Mouse (Mus musculus) T-helper 1 cell (primary cell): ENCODE measurements at regions not wholly inside any gene's neighbourhood (a gene's known extent, or its start where the extent isn't known, plus 50 kb on each side); places are given as distances from the start of the nearest gene placed in this dataset.
"Not testable (repeated sequence)": the region's sequence is repeated elsewhere in the genome, so short reads cannot be mapped to it uniquely, and the experiment has no call there.

Experiments used
- in situ Hi-C: fragments of 300-600 bp; cut with MboI, MseI; formaldehyde crosslinking; loops from one replicate; pipeline ENCODE4 v1.15.1; 2025; ENCODE audit warnings: high pct_unique_total_duplicates

- in situ Hi-C loops = no loop called here
Observed at GRCm38 (mm10) chr10:99320797-99321196, 57.8 kb downstream of the Dusp6 start.

GRCm38 (mm10) chr10:99323358-99323757 is 60.3 kb downstream of the Dusp6 start:
- in situ Hi-C loops = no loop called here

DNA sequence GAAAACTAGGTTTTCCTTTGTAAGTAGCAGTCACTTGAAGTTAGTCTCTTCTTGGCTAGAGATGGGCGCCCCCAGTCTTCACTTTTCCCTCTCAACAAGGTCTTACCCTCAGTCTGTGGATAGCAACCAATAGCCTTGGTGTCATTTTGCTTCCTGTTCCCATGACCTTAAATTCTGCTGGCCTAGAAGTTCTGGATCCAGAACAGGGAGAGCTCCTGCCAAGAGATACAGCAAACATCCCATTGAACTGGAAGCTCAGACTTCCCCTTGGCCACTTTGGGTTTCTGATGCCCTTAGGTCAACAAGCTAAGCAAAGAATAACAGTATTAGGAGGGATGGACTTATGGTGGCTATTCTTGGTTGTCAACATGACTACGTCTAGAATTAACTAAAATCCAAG is 64.5 kb downstream of the Dusp6 start:
- in situ Hi-C loops = no loop called here

- in situ Hi-C loops = no loop called here
Observed at GRCm38 (mm10) chr10:99328568-99328967, 65.5 kb downstream of the Dusp6 start.

DNA sequence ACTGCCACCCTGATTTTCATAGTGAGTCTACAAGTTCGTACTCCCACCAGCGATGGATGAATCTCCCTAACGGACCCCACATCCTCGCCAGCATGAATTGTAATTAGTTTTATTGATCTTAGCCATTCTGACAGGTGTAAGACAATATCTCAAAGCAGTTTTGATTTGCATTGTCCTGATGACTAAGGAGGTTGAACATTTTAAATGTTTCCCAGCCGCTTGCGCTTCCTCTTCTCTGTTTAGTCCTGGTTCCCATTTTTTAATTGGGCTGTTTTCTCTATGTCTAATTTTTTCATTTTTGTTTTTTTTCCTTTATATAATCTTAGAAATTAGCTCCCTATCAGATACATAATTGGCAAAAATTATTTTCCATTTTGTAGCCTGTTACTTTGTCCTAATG is 66.4 kb downstream of the Dusp6 start:
- in situ Hi-C loops = no loop called here

GRCm38 (mm10) chr10:99330519-99330918 is 67.5 kb downstream of the Dusp6 start:
- in situ Hi-C loops = no loop called here

DNA sequence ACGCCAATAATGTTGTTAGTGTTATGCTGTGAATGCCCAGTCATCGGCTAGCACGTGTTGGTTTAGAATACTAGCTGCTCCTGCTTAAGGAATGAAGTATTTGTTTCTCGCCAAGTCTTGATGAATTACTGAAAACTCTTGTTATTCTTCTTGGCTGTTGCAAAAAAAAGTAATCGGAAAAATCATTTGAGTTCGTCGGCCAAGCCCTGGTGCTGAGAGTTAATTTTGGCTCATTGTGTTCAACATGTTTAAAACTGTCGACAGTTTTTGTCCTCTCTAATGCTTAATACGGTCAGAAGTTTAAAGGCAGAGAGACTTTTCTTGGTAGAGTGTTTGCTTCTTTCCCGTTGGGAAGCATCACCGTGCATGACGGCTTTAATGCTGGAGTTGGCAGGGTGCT is 68.8 kb downstream of the Dusp6 start:
- in situ Hi-C loops = no loop called here

- in situ Hi-C loops = no loop called here
Observed at GRCm38 (mm10) chr10:99333831-99334230, 70.8 kb downstream of the Dusp6 start.

- in situ Hi-C loops = no loop called here
Observed at GRCm38 (mm10) chr10:99336091-99336490, 73.1 kb downstream of the Dusp6 start.

DNA sequence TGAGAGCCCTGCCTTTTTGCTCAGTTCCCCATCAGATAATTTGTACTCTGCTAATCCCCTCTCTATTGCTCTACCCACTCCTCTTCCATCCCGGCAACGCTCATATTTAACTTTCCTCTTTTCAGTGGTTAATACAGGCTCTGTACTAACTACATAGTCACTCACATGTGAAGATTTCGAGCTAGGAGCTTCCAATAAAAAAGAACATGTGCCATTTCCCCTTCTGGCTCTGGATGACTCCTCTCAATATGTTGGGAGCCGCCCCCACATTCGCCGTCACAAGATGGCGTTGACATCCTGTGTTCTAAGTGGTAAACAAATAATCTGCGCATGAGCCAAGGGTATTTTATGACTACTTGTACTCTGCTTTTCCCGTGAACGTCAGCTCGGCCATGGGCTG is 75.8 kb downstream of the Dusp6 start:
- in situ Hi-C loops = not testable (repeated sequence)

- in situ Hi-C loops = not testable (repeated sequence)
Observed at GRCm38 (mm10) chr10:99339291-99339912, 76.4 kb downstream of the Dusp6 start.

DNA sequence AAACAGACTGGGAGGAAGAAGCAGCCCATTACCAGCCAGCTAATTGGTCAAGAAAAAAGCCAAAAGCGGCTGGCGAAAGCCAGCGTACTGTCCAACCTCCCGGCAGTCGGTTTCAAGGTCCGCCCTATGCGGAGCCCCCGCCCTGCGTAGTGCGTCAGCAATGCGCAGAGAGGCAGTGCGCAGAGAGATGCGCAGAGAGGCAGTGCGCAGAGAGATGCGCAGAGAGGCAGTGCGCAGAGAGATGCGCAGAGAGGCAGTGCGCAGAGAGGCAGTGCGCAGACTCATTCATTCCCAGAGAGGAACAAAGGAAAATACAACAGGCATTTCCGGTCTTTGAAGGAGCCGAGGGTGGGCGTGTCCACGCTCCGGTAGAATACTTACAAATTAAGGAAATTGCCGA is 77.0 kb downstream of the Dusp6 start:
- in situ Hi-C loops = not testable (repeated sequence)

GRCm38 (mm10) chr10:99349125-99349716 is 86.2 kb downstream of the Dusp6 start:
- in situ Hi-C loops = no loop called here

GRCm38 (mm10) chr10:99353541-99354292 is 90.7 kb downstream of the Dusp6 start:
- in situ Hi-C loops = no loop called here

- in situ Hi-C loops = no loop called here
Observed at GRCm38 (mm10) chr10:99354352-99354751, 91.3 kb downstream of the Dusp6 start.

DNA sequence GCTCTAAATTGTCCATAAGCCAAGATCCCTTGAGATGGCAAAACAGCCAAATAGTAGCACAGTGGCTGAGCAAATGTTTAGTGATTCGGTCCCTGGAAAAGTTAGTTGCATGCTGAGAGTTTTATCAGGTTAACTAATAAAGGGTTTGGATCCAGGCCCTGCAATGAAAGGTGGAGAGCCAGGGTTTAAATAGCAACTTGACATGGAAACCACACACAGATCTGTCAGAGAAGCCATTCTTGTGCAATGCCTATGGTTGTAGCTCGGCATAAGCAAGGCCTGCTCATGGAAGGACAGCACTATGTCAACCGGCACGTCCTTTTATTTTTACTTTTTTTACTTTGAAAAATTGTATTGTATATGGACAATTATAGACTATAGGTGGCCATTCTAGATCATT is 92.3 kb downstream of the Dusp6 start:
- in situ Hi-C loops = no loop called here

GRCm38 (mm10) chr10:99356221-99356620 is 93.2 kb downstream of the Dusp6 start:
- in situ Hi-C loops = no loop called here

DNA sequence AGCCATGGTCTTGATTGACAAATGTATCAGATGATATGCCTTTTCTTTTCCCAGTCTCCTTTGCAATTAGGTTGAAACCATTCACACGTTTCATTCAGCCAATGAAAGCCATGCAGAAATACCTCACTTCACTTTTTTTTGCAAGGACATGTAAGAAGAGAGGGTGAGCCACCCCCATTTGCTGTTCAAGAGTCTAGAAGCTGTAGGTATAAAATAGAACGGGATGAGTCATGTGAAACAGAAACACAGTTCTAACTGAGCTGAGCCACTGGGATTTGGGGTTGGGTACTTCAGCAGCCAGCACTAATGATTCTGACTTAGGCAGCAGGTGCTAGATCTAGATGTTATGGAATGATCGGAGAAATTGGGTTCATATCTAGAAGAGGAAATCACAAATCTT is 93.9 kb downstream of the Dusp6 start:
- in situ Hi-C loops = no loop called here

GRCm38 (mm10) chr10:99357347-99357746 is 94.3 kb downstream of the Dusp6 start:
- in situ Hi-C loops = no loop called here

DNA sequence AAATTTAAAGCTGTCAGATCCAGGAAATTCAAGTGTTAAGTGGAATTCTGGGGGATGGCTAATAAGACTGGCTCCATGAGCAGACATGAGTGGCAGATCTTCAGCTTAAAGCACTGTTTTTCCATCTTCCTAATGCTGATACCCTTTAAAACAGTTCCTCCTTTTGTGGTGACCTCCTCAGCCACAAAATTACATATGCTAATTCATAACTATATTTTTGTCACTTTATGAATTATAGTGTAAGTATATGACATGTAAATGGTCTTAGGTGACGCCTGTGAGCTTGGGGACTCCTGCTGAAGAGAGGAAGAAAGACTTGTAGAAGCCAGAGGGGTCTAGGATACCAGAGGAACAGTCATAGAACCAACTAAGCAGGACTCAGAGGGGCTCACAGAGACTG is 95.2 kb downstream of the Dusp6 start:
- in situ Hi-C loops = no loop called here

- in situ Hi-C loops = no loop called here
Observed at GRCm38 (mm10) chr10:99359439-99359866, 96.4 kb downstream of the Dusp6 start.

DNA sequence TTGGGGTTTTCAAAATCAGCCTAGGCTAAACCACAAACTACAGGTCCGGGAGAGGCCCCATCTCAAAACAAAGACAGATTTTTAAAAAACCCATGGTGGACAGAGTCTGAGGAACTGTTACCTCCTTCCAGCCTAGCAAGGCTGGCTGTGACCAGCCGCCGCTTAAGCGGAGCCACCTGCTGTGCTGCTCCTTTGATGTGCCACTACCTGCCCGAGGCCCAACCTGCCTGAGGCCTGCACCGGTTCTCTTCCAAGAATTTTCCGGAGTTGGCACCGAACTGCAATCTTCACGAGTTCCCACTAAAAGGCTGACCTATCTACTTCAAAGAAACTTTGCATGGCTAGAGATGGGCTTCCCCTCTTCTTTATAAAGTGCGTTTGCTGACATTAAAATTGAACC is 97.6 kb downstream of the Dusp6 start:
- in situ Hi-C loops = not testable (repeated sequence)

- in situ Hi-C loops = no loop called here
Observed at GRCm38 (mm10) chr10:99366162-99366561, 103.1 kb downstream of the Dusp6 start.
